Mouse (Mus musculus) heart, embryonic 12.5 days (tissue): ENCODE data around the gene Pcbp2. TPM values are rescaled to one million over a fixed set of nuclear protein-coding genes. Genes with fewer than 3 reads are reported as not detected.

Experiments
- ATAC-seq: fragments of 200-750 bp; cut with Nextera tagmentation; 2 replicates; pipeline ENCODE4 v1.8.0; 2017; ENCODE audit warnings: moderate TSS enrichment, moderate library complexity; ENCODE audit not compliant: insufficient number of reproducible peaks, low FRiP score
- H3K27ac ChIP-seq: fragments of 300-500 bp; sonication (generic); 2 replicates; pipeline ENCODE4 v1.5.1; 2016; ENCODE audit warnings: mild to moderate bottlenecking, moderate library complexity; ENCODE audit not compliant: poor library complexity, severe bottlenecking
- H3K27me3 ChIP-seq: fragments of 300-500 bp; sonication (generic); replicated peaks from 2 replicates; pipeline ENCODE4 v1.6.1; 2016; ENCODE audit warnings: mild to moderate bottlenecking, moderate library complexity
- H3K36me3 ChIP-seq: fragments of 300-500 bp; sonication (generic); 2 replicates; pipeline ENCODE4 v1.6.1; 2016; ENCODE audit warnings: mild to moderate bottlenecking, moderate library complexity
- H3K4me1 ChIP-seq: fragments of 300-500 bp; sonication (generic); replicated peaks from 2 replicates; pipeline ENCODE4 v1.6.1; 2016; ENCODE audit warnings: mild to moderate bottlenecking
- H3K4me2 ChIP-seq: fragments of 300-500 bp; sonication (generic); 2 replicates; pipeline ENCODE4 v1.6.1; 2016; ENCODE audit warnings: mild to moderate bottlenecking, moderate library complexity
- H3K4me3 ChIP-seq: fragments of 300-500 bp; sonication (generic); 2 replicates; pipeline ENCODE4 v1.5.1; 2016; ENCODE audit warnings: mild to moderate bottlenecking
- H3K9ac ChIP-seq: fragments of 300-500 bp; sonication (generic); 2 replicates; pipeline ENCODE4 v1.6.1; 2016; ENCODE audit warnings: mild to moderate bottlenecking, moderate library complexity
- H3K9me3 ChIP-seq: fragments of 300-500 bp; sonication (generic); replicated peaks from 2 replicates; pipeline ENCODE4 v1.6.1; 2016; ENCODE audit warnings: mild to moderate bottlenecking, moderate library complexity
- WGBS: fragments of 180-500 bp; shearing (Covaris S2); methylation state at CpG from one replicate; pipeline ENCODE4 v1.1.7; 2016; 5-methylcytosine and 5-hydroxymethylcytosine counted together
- polyA plus RNA-seq: library from polyadenylated mRNA; unstranded; fragments of >200 nt; fragmentation: Nextera tagmentation; extraction: Ambion mirVana; gene quantifications from 2 replicates; pipeline ENCODE4 v1.2.1, GENCODE M21; 2016

The Pcbp2 gene
- 134 and 142 TPM in 2 replicates for polyA plus RNA-seq

GRCm38 (mm10) chr15:102470183-102470604 lies at the start of gene Pcbp2:
Gene Pcbp2 (plus strand): TSS chr15:102470539.
- peak within 1 kb of the TSS; percentile 98 for H3K9ac ChIP-seq
- under 1% methylated on average over 35 of the region's 40 CpGs for WGBS
- H3K36me3 ChIP-seq, result peaks cover 16% of the 10 kb centered on the region
- H3K27me3 ChIP-seq, result no peaks in the 10 kb centered on the region
- H3K9me3 ChIP-seq, result no peaks in the 10 kb centered on the region
- peak; percentile 98 for ATAC-seq
- peaks cover 6% of the 10 kb centered on the region; the same call in 1 of the 2 replicates for H3K4me1 ChIP-seq
- H3K4me2 ChIP-seq, result peak within 1 kb of the TSS; percentile 62
- peak within 1 kb of the TSS; percentile 81 for H3K4me3 ChIP-seq
- peak within 1 kb of the TSS; percentile 99 for H3K27ac ChIP-seq

- H3K9ac ChIP-seq, result no peak overlapping the region
- H3K27me3 ChIP-seq, result no peaks in the 10 kb centered on the region
- H3K4me2 ChIP-seq, result no peak overlapping the region
- 47% methylated on average over 1 of the region's 1 CpGs for WGBS
- H3K4me1 ChIP-seq, result 0 out of 2 replicates have a peak, but pooled peaks cover 8% of the 10 kb centered on the region
- ATAC-seq, result no peak
- no peak overlapping the region; the same call in 1 of the 2 replicates for H3K27ac ChIP-seq
- peaks cover 31% of the 10 kb centered on the region for H3K36me3 ChIP-seq
- H3K9me3 ChIP-seq, result no peaks in the 10 kb centered on the region
- no peak overlapping the region for H3K4me3 ChIP-seq
Observed at GRCm38 (mm10) chr15:102420986-102421385, 49.4 kb upstream of the Pcbp2 start.

GRCm38 (mm10) chr15:102421437-102421836 lies 48.9 kb upstream of the Pcbp2 start:
- ATAC-seq, result no peak
- Histone ChIP-seq H3K36me3 (peaks cover 35% of the 10 kb centered on the region), H3K27me3 (no peaks in the 10 kb centered on the region), H3K4me2 (no peak overlapping the region), H3K4me3 (no peak overlapping the region), H3K9me3 (no peaks in the 10 kb centered on the region), H3K4me1 (0 out of 2 replicates have a peak, but pooled peaks cover 8% of the 10 kb centered on the region), H3K27ac (no peak overlapping the region), H3K9ac (no peak overlapping the region)
- WGBS, result 60% methylated on average over 3 of the region's 3 CpGs

GRCm38 (mm10) chr15:102423602-102424240 lies 46.6 kb upstream of the Pcbp2 start:
- no peaks in the 10 kb centered on the region for H3K9me3 ChIP-seq
- 93% methylated on average over 2 of the region's 2 CpGs for WGBS
- no peak overlapping the region for H3K27ac ChIP-seq
- no peak overlapping the region for H3K9ac ChIP-seq
- no peak for ATAC-seq
- H3K27me3 ChIP-seq, result no peaks in the 10 kb centered on the region
- H3K4me3 ChIP-seq, result no peak overlapping the region
- 0 out of 2 replicates have a peak, but pooled peaks cover 6% of the 10 kb centered on the region for H3K4me1 ChIP-seq
- H3K36me3 ChIP-seq, result peaks cover 46% of the 10 kb centered on the region
- H3K4me2 ChIP-seq, result no peak overlapping the region

GRCm38 (mm10) chr15:102424657-102425056 lies 45.7 kb upstream of the Pcbp2 start:
- 0 out of 2 replicates have a peak, but pooled peaks cover 6% of the 10 kb centered on the region for H3K4me1 ChIP-seq
- ATAC-seq, result no peak
- H3K27ac ChIP-seq, result no peak overlapping the region
- H3K9me3 ChIP-seq, result no peaks in the 10 kb centered on the region
- 70% methylated on average over 2 of the region's 2 CpGs for WGBS
- H3K36me3 ChIP-seq, result peaks cover 48% of the 10 kb centered on the region
- no peak overlapping the region for H3K4me3 ChIP-seq
- H3K9ac ChIP-seq, result no peak overlapping the region
- H3K4me2 ChIP-seq, result no peak overlapping the region
- no peaks in the 10 kb centered on the region for H3K27me3 ChIP-seq

GRCm38 (mm10) chr15:102426963-102427362 lies 43.4 kb upstream of the Pcbp2 start:
- WGBS, result 100% methylated on average over 1 of the region's 1 CpGs
- H3K36me3 ChIP-seq, result peaks cover 67% of the 10 kb centered on the region
- H3K27me3 ChIP-seq, result no peaks in the 10 kb centered on the region

GRCm38 (mm10) chr15:102432046-102432445 lies 38.3 kb upstream of the Pcbp2 start:
- no peaks in the 10 kb centered on the region for H3K27me3 ChIP-seq
- H3K4me3 ChIP-seq, result no peak overlapping the region
- no peak overlapping the region for H3K4me2 ChIP-seq
- no peaks in the 10 kb centered on the region for H3K4me1 ChIP-seq
- no peak overlapping the region for H3K9ac ChIP-seq
- no peak for ATAC-seq
- H3K27ac ChIP-seq, result peak overlapping the region; percentile 44; the same call in 1 of the 2 replicates
- peaks cover 78% of the 10 kb centered on the region for H3K36me3 ChIP-seq
- WGBS, result 79% methylated on average over 1 of the region's 1 CpGs
- H3K9me3 ChIP-seq, result no peaks in the 10 kb centered on the region

More at GRCm38 (mm10) chr15:102426963-102427362, 43.4 kb upstream of the Pcbp2 start:
- H3K4me2 ChIP-seq, result no peak overlapping the region
- no peak overlapping the region for H3K9ac ChIP-seq
- H3K4me1 ChIP-seq, result no peaks in the 10 kb centered on the region
- no peak for ATAC-seq
- H3K4me3 ChIP-seq, result no peak overlapping the region
- no peak overlapping the region for H3K27ac ChIP-seq
- no peaks in the 10 kb centered on the region for H3K9me3 ChIP-seq

- 92% methylated on average over 4 of the region's 4 CpGs for WGBS
- H3K36me3 ChIP-seq, result peaks cover 74% of the 10 kb centered on the region
Observed at GRCm38 (mm10) chr15:102433173-102433572, 37.2 kb upstream of the Pcbp2 start.

GRCm38 (mm10) chr15:102442490-102442889 lies 27.8 kb upstream of the Pcbp2 start:
- H3K4me1 ChIP-seq, result peaks cover 16% of the 10 kb centered on the region
- peak; percentile 26; the same call in 1 of the 2 replicates for ATAC-seq
- WGBS, result 48% methylated on average over 2 of the region's 2 CpGs
- H3K9ac ChIP-seq, result no peak overlapping the region
- no peaks in the 10 kb centered on the region for H3K27me3 ChIP-seq
- peaks cover 5% of the 10 kb centered on the region; the same call in 1 of the 2 replicates for H3K36me3 ChIP-seq
- H3K4me3 ChIP-seq, result no peak overlapping the region
- H3K4me2 ChIP-seq, result no peak overlapping the region
- H3K27ac ChIP-seq, result no peak overlapping the region
- no peaks in the 10 kb centered on the region for H3K9me3 ChIP-seq

More at GRCm38 (mm10) chr15:102433173-102433572, 37.2 kb upstream of the Pcbp2 start:
- H3K9ac ChIP-seq, result no peak overlapping the region
- H3K4me1 ChIP-seq, result no peaks in the 10 kb centered on the region
- no peak for ATAC-seq
- no peak overlapping the region for H3K4me2 ChIP-seq
- no peaks in the 10 kb centered on the region for H3K27me3 ChIP-seq
- no peak overlapping the region for H3K4me3 ChIP-seq
- no peaks in the 10 kb centered on the region for H3K9me3 ChIP-seq
- no peak overlapping the region for H3K27ac ChIP-seq

- H3K27me3 ChIP-seq, result no peaks in the 10 kb centered on the region
- H3K9ac ChIP-seq, result no peak within 1 kb of the TSS
- no peak within 1 kb of the TSS for H3K4me3 ChIP-seq
- no peak for ATAC-seq
- no peaks in the 10 kb centered on the region for H3K9me3 ChIP-seq
- no peak within 1 kb of the TSS for H3K4me2 ChIP-seq
- H3K27ac ChIP-seq, result no peak within 1 kb of the TSS
- H3K36me3 ChIP-seq, result no peaks in the 10 kb centered on the region
- H3K4me1 ChIP-seq, result peaks cover 16% of the 10 kb centered on the region
- WGBS, result 55% methylated on average over 8 of the region's 8 CpGs
Observed at GRCm38 (mm10) chr15:102445146-102445545, 25.2 kb upstream of the Pcbp2 start, which contains the start of gene Amhr2. Gene Amhr2 (plus strand): TSS chr15:102445367.

- H3K27ac ChIP-seq, result no peak overlapping the region
- H3K4me2 ChIP-seq, result no peak overlapping the region
- H3K4me3 ChIP-seq, result no peak overlapping the region
- ATAC-seq, result no peak
- peaks cover 18% of the 10 kb centered on the region for H3K4me1 ChIP-seq
- 18% methylated on average over 5 of the region's 6 CpGs for WGBS
- no peaks in the 10 kb centered on the region for H3K36me3 ChIP-seq
- no peaks in the 10 kb centered on the region for H3K9me3 ChIP-seq
- no peak overlapping the region for H3K9ac ChIP-seq
- H3K27me3 ChIP-seq, result no peaks in the 10 kb centered on the region
Observed at GRCm38 (mm10) chr15:102446448-102446847, 23.9 kb upstream of the Pcbp2 start.
